Mouse (Mus musculus) ES-CJ7 (cell line): ENCODE measurements at regions not wholly inside any gene's neighbourhood (a gene's known extent, or its start where the extent isn't known, plus 50 kb on each side); places are given as distances from the start of the nearest gene placed in this dataset.

Source experiments
- DNase-seq: peaks from one replicate; pipeline ENCODE4 v3.0.0; 2011; ENCODE audit warnings: low read depth, low spot score

DNA sequence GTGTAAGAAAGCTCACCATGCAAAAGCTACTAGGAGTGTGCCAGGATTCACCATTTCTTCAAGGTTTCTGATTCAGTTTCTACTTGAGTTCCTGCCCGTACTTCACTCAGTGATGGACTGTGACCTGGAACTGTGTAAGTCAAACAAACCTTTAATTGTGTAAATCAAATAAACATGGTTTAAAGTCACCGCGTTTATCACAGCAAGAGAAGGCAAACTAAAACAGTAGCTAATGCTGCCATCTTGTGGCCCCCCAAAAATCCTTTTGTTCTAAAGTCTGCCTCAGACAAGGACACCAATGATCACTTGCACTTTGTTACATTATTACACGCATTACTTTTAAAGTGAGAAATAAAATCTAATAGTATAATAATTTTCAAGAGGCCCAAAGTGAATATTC lies 63.6 kb upstream of the Dcx start:
- DNase-seq, result peak; percentile 3
